In genomic region chr4:48491290-48491743, GRCm38 (mm10) we compare ENCODE assay signal across 10 mouse cellular contexts. TPM values are rescaled to one million over a fixed set of nuclear protein-coding genes. Genes with fewer than 3 reads are reported as not detected.
DNase-seq lines count a peak whose midpoint lies in the region; ATAC-seq and TF ChIP-seq lines count a peak whose summit lies in the region.
"Had no signal": no experiment of that assay in that cellular context is flagged by ENCODE, and none has a peak within 500 bp of the region (broad histone marks: within the 10 kb centered on the region; RNA-seq: fewer than 3 reads in every experiment).

No protein-coding gene starts in this region.

- DNase-seq in kidney, postnatal 0 days (ENCODE audit: low spot score): peak; percentile 72
- no peak for DNase-seq in kidney, postnatal 14 days
- peak; percentile 45 for DNase-seq in forebrain, embryonic 10.5 days (ENCODE audit: extremely low spot score, low spot score)
- peak; percentile 4 for DNase-seq in limb, embryonic 14.5 days (ENCODE audit: low spot score)
- no peak for DNase-seq in right cerebral cortex, postnatal 36 days (ENCODE audit: low spot score in 2 of 2)
- DNase-seq in kidney, adult 2 months: no peak
- DNase-seq: cerebellum, postnatal 25 days had no signal

- TF ChIP-seq POLR2A in limb, embryonic 14.5 days (IDR thresholded peaks at IDR 0.05; ENCODE audit: borderline replicate concordance, extremely low read depth, insufficient read depth, insufficient read length): no peak
- no peak for TF ChIP-seq POLR2A in kidney, adult 2 months (IDR thresholded peaks at IDR 0.05; ENCODE audit: low read depth, low read length)

- WGBS in kidney, postnatal 0 days: 9% methylated on average over 14 of the region's 14 CpGs
- WGBS in forebrain, embryonic 10.5 days: 18% methylated on average over 14 of the region's 14 CpGs
- 15% methylated on average over 14 of the region's 14 CpGs for WGBS in limb, embryonic 14.5 days
- WGBS in neural tube, embryonic 15.5 days: 14% methylated on average over 14 of the region's 14 CpGs
- WGBS in kidney, adult 2 months: 11% methylated on average over 14 of the region's 14 CpGs

- H3K27me3 ChIP-seq in kidney, postnatal 0 days (ENCODE audit: insufficient read depth, low read length): no peaks in the 10 kb centered on the region
- H3K27me3 ChIP-seq in forebrain, embryonic 10.5 days (ENCODE audit: poor library complexity, severe bottlenecking): no peaks in the 10 kb centered on the region
- H3K27me3 ChIP-seq in limb, embryonic 14.5 days (ENCODE audit: control insufficient read depth, insufficient read depth, low read length): no peaks in the 10 kb centered on the region
- H3K27me3 ChIP-seq in neural tube, embryonic 15.5 days (replicated peaks): no peaks in the 10 kb centered on the region
- no peaks in the 10 kb centered on the region for H3K27me3 ChIP-seq in kidney, adult 2 months (replicated peaks; ENCODE audit: control insufficient read depth, insufficient read depth, low read length)

- peak; percentile 54; the same call in 1 of the 2 replicates for ATAC-seq in kidney, postnatal 0 days (replicated peaks; ENCODE audit: low FRiP score, low read depth)
- no peak for ATAC-seq in limb, embryonic 14.5 days (ENCODE audit: low FRiP score, low read depth)
- ATAC-seq in neural tube, embryonic 15.5 days (ENCODE audit: low FRiP score): peak; percentile 41; the same call in 1 of the 2 replicates
- ATAC-seq in monocyte, adult 5-6 weeks (replicated peaks; ENCODE audit: insufficient number of reproducible peaks, low FRiP score, low TSS enrichment, poor library complexity, severe bottlenecking): no peak

- no peak overlapping the region for H3K27ac ChIP-seq in kidney, postnatal 0 days
- H3K27ac ChIP-seq in forebrain, embryonic 10.5 days: peak overlapping the region; percentile 73
- H3K27ac ChIP-seq in limb, embryonic 14.5 days (replicated peaks; ENCODE audit: low read depth, low read length): no peak overlapping the region
- H3K27ac ChIP-seq in neural tube, embryonic 15.5 days (replicated peaks): no peak overlapping the region
- no peak overlapping the region for H3K27ac ChIP-seq in kidney, adult 2 months (ENCODE audit: insufficient read depth, low read depth, low read length)

- no peak overlapping the region for H3K9ac ChIP-seq in kidney, postnatal 0 days (ENCODE audit: low read depth, low read length)
- peak overlapping the region; percentile 46 for H3K9ac ChIP-seq in limb, embryonic 14.5 days (ENCODE audit: low read depth, low read length, severe bottlenecking)
- peak overlapping the region; percentile 32 for H3K9ac ChIP-seq in neural tube, embryonic 15.5 days (replicated peaks)

- H3K4me1 ChIP-seq in kidney, postnatal 0 days (replicated peaks; ENCODE audit: insufficient read depth, low read length): no peaks in the 10 kb centered on the region
- H3K4me1 ChIP-seq in forebrain, embryonic 10.5 days: peaks cover 10% of the 10 kb centered on the region
- no peaks in the 10 kb centered on the region for H3K4me1 ChIP-seq in limb, embryonic 14.5 days (ENCODE audit: control insufficient read depth, insufficient read depth, low read length)
- 0 out of 2 replicates have a peak, but pooled peaks cover 6% of the 10 kb centered on the region for H3K4me1 ChIP-seq in neural tube, embryonic 15.5 days
- H3K4me1 ChIP-seq in kidney, adult 2 months (ENCODE audit: control insufficient read depth, insufficient read depth, low read length): no peaks in the 10 kb centered on the region

- no peaks in the 10 kb centered on the region for H3K9me3 ChIP-seq in kidney, postnatal 0 days (replicated peaks; ENCODE audit: low read length)
- no peaks in the 10 kb centered on the region for H3K9me3 ChIP-seq in forebrain, embryonic 10.5 days
- no peaks in the 10 kb centered on the region for H3K9me3 ChIP-seq in limb, embryonic 14.5 days (ENCODE audit: control insufficient read depth, low read length)
- H3K9me3 ChIP-seq in neural tube, embryonic 15.5 days (replicated peaks): no peaks in the 10 kb centered on the region

- peak overlapping the region; percentile 38 for H3K4me2 ChIP-seq in kidney, postnatal 0 days (ENCODE audit: low read length)
- peak overlapping the region; percentile 45 for H3K4me2 ChIP-seq in limb, embryonic 14.5 days (replicated peaks; ENCODE audit: low read depth, low read length, severe bottlenecking)
- H3K4me2 ChIP-seq in neural tube, embryonic 15.5 days: peak overlapping the region; percentile 55

- H3K36me3 ChIP-seq in kidney, postnatal 0 days (ENCODE audit: insufficient read depth, low read length): no peaks in the 10 kb centered on the region
- H3K36me3 ChIP-seq in forebrain, embryonic 10.5 days (replicated peaks): no peaks in the 10 kb centered on the region
- H3K36me3 ChIP-seq in limb, embryonic 14.5 days (ENCODE audit: control insufficient read depth, insufficient read depth, low read length): no peaks in the 10 kb centered on the region
- H3K36me3 ChIP-seq in neural tube, embryonic 15.5 days: no peaks in the 10 kb centered on the region
- H3K36me3 ChIP-seq in kidney, adult 2 months (ENCODE audit: control insufficient read depth, insufficient read depth, low read length): no peaks in the 10 kb centered on the region

- H3K4me3 ChIP-seq in kidney, postnatal 0 days (replicated peaks; ENCODE audit: low read depth, low read length): no peak overlapping the region
- H3K4me3 ChIP-seq in forebrain, embryonic 10.5 days: peak overlapping the region; percentile 44
- peak overlapping the region; percentile 33 for H3K4me3 ChIP-seq in limb, embryonic 14.5 days (replicated peaks; ENCODE audit: low read length)
- peak overlapping the region; percentile 37 for H3K4me3 ChIP-seq in neural tube, embryonic 15.5 days (replicated peaks)
- H3K4me3 ChIP-seq in kidney, adult 2 months (ENCODE audit: insufficient read depth, low read depth, low read length): no peak overlapping the region

- TF ChIP-seq CTCF in kidney, postnatal 0 days (IDR thresholded peaks at IDR 0.05; ENCODE audit: low read depth): no peak
- TF ChIP-seq CTCF in kidney, adult 2 months (conservative IDR thresholded peaks at IDR 0.05; ENCODE audit: insufficient read depth, insufficient read length, low read depth, low read length): no peak

RNA-seq across cellular contexts. Expression of gene Tex10, which starts 18.1 kb away (rescaled TPM):
- 36.5 and 37.8 TPM in 2 replicates for polyA plus RNA-seq in kidney, postnatal 0 days (2015; fragmentation: Nextera tagmentation; extraction: Ambion mirVana)
- polyA plus RNA-seq in forebrain, embryonic 10.5 days (2016; fragmentation: Nextera tagmentation; extraction: Ambion mirVana): 77.1 and 79.6 TPM in 2 replicates
- polyA plus RNA-seq in limb, embryonic 14.5 days (2012; rRNA removed): 39.3 and 40.5 TPM in 2 replicates
- polyA plus RNA-seq in limb, embryonic 14.5 days (2014; fragmentation: Nextera tagmentation; extraction: Ambion mirVana): 59.2 and 65.1 TPM in 2 replicates
- 34.2 and 40.5 TPM in 2 replicates for polyA plus RNA-seq in neural tube, embryonic 15.5 days (2015; fragmentation: Nextera tagmentation; extraction: Ambion mirVana)
- total RNA-seq in monocyte, adult 5-6 weeks (2017): 49.9 to 52.6 TPM (median 51.7 TPM) in 3 replicates
- polyA plus RNA-seq in kidney, adult 2 months (2012; rRNA removed): 5.7 and 9.4 TPM in 2 replicates

RNA-seq across cellular contexts. Expression of gene Msantd3, which starts 48.4 kb away (rescaled TPM):
- 28.8 and 30.7 TPM in 2 replicates for polyA plus RNA-seq in kidney, postnatal 0 days (2015; fragmentation: Nextera tagmentation; extraction: Ambion mirVana)
- 63.3 and 65.2 TPM in 2 replicates for polyA plus RNA-seq in forebrain, embryonic 10.5 days (2016; fragmentation: Nextera tagmentation; extraction: Ambion mirVana)
- 24.7 and 35.6 TPM in 2 replicates for polyA plus RNA-seq in limb, embryonic 14.5 days (2012; rRNA removed)
- 25.4 and 26.2 TPM in 2 replicates for polyA plus RNA-seq in limb, embryonic 14.5 days (2014; fragmentation: Nextera tagmentation; extraction: Ambion mirVana)
- 20.7 and 26.8 TPM in 2 replicates for polyA plus RNA-seq in neural tube, embryonic 15.5 days (2015; fragmentation: Nextera tagmentation; extraction: Ambion mirVana)
- total RNA-seq in monocyte, adult 5-6 weeks (2017): 2.0 to 6.0 TPM (median 2.3 TPM) in 3 replicates
- polyA plus RNA-seq in kidney, adult 2 months (2012; rRNA removed): 3.8 and 4.6 TPM in 2 replicates
- total RNA-seq: MEL had no signal

Comparison
In these comparisons a context has a peak if more than half of its experiments do, and no peak if none do; other contexts are left out.
1. DNase-seq: peak in kidney, postnatal 0 days (single experiment), forebrain, embryonic 10.5 days (single experiment) and limb, embryonic 14.5 days (single experiment); none in kidney, postnatal 14 days (single experiment), right cerebral cortex, postnatal 36 days (0 of 2) and kidney, adult 2 months (single experiment).
2. ATAC-seq: peak in kidney, postnatal 0 days (single experiment) and neural tube, embryonic 15.5 days (single experiment); none in limb, embryonic 14.5 days (single experiment) and monocyte, adult 5-6 weeks (single experiment).
3. H3K4me3 ChIP-seq: peak in forebrain, embryonic 10.5 days (single experiment), limb, embryonic 14.5 days (single experiment) and neural tube, embryonic 15.5 days (single experiment); none in kidney, postnatal 0 days (single experiment) and kidney, adult 2 months (single experiment).
4. Peak in every context shown above with its lines, with median percentiles within 50 percentile points of each other: H3K4me2 ChIP-seq.